Mouse (Mus musculus): ENCODE measurements around the gene Myoz1. TPM values are rescaled to one million over a fixed set of nuclear protein-coding genes. Genes with fewer than 3 reads are reported as not detected.

Myoz1 gene
- polyA plus RNA-seq, 1 experiment from 2014 or later, result 0.86 TPM

GRCm38 (mm10) chr14:20693589-20694101, 37.3 kb upstream of the Myoz1 start:
- H3K36me3 ChIP-seq, result peaks cover 78% of the 10 kb centered on the region
- 95% methylated on average over 10 of the region's 10 CpGs for WGBS
- H3K27ac ChIP-seq, result no peak overlapping the region
- no peak for DNase-seq (ENCODE audit: low spot score)
- H3K4me1 ChIP-seq, result peaks cover 34% of the 10 kb centered on the region
- no peak overlapping the region for H3K4me3 ChIP-seq
- H3K27me3 ChIP-seq (ENCODE audit: low read depth, poor library complexity, severe bottlenecking), result no peaks in the 10 kb centered on the region
- H3K9me3 ChIP-seq (replicated peaks), result no peaks in the 10 kb centered on the region

DNA sequence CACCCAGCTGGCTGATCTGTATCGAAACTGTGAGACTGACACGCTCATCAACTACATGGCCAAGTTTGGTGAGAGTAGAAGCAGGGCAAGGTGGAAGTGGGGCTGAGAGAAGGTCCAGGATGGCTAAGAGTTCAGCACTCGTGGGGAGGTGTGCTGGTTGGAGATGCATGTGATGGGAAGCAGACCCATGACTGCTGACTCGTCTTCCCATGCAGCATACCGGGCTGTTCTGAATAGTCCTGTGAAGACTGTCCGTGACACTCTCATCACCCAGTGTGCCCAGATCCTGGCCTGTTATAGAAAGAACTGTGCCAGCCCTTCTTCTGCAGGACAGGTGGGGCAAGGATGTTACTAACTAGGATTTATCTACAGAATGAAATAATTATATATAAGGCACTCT, 35.4 kb upstream of the Myoz1 start:
- peaks cover 23% of the 10 kb centered on the region for H3K4me1 ChIP-seq
- WGBS, result 88% methylated on average over 6 of the region's 6 CpGs

DNA sequence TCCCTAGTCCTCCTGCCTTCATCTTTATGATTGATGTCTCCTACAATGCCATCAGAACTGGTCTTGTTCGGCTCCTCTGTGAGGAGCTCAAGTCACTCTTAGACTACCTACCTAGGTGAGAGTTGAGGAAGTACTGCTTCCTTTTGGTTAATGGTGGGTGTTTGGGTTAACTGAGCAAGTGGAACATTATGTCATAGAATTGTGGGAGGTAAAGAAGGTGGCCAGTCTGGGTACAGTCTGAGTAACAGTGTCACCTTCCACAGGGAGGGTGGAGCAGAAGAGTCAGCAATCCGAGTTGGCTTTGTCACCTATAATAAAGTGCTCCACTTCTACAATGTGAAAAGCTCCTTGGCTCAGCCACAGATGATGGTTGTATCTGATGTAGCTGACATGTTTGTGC, 32.7 kb upstream of the Myoz1 start:
- Histone ChIP-seq H3K27me3 (ENCODE audit: low read depth, poor library complexity, severe bottlenecking) (no peaks in the 10 kb centered on the region), H3K36me3 (peaks cover 100% of the 10 kb centered on the region), H3K27ac (no peak overlapping the region), H3K4me3 (no peak overlapping the region), H3K9me3 (replicated peaks) (no peaks in the 10 kb centered on the region), H3K4me1 (peaks cover 2% of the 10 kb centered on the region)
- no peak for DNase-seq (ENCODE audit: low spot score)
- 89% methylated on average over 2 of the region's 2 CpGs for WGBS

More for the DNA sequence above, 35.4 kb upstream of the Myoz1 start:
- Histone ChIP-seq H3K36me3 (peaks cover 85% of the 10 kb centered on the region), H3K9me3 (replicated peaks) (no peaks in the 10 kb centered on the region), H3K4me3 (no peak overlapping the region), H3K27ac (no peak overlapping the region), H3K27me3 (ENCODE audit: low read depth, poor library complexity, severe bottlenecking) (no peaks in the 10 kb centered on the region)
- DNase-seq (ENCODE audit: low spot score), result no peak

- peaks cover 100% of the 10 kb centered on the region for H3K36me3 ChIP-seq
- WGBS, result 95% methylated on average over 3 of the region's 3 CpGs
Measured at GRCm38 (mm10) chr14:20686576-20686975, 30.2 kb upstream of the Myoz1 start.

DNA sequence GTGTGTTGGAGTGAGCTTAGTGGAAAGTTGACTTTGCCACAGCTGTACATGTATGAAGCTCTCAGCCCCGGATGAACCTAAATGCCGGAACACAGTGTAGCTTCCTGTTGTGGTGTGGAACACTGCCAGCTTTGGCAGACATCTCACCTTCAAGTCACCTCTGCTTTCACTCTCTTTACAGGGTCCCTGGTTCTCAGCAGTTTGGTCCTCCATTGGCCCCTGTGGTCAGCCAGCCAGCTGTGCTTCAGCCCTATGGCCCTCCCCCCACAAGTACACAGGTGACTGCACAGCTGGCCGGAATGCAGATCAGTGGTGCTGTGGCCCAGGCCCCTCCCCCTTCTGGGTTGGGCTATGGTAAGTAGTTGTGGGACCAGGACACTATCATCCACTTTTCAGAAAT, 26.2 kb upstream of the Myoz1 start:
- 84% methylated on average over 3 of the region's 3 CpGs for WGBS
- Histone ChIP-seq H3K36me3 (peaks cover 100% of the 10 kb centered on the region), H3K4me3 (no peak overlapping the region), H3K9me3 (replicated peaks) (no peaks in the 10 kb centered on the region), H3K27ac (no peak overlapping the region), H3K27me3 (ENCODE audit: low read depth, poor library complexity, severe bottlenecking) (no peaks in the 10 kb centered on the region), H3K4me1 (no peaks in the 10 kb centered on the region)
- DNase-seq (ENCODE audit: low spot score), result no peak

More at GRCm38 (mm10) chr14:20686576-20686975, 30.2 kb upstream of the Myoz1 start:
- DNase-seq (ENCODE audit: low spot score), result no peak
- Histone ChIP-seq H3K4me1 (no peaks in the 10 kb centered on the region), H3K27me3 (ENCODE audit: low read depth, poor library complexity, severe bottlenecking) (no peaks in the 10 kb centered on the region), H3K4me3 (no peak overlapping the region), H3K27ac (no peak overlapping the region), H3K9me3 (replicated peaks) (no peaks in the 10 kb centered on the region)

DNA sequence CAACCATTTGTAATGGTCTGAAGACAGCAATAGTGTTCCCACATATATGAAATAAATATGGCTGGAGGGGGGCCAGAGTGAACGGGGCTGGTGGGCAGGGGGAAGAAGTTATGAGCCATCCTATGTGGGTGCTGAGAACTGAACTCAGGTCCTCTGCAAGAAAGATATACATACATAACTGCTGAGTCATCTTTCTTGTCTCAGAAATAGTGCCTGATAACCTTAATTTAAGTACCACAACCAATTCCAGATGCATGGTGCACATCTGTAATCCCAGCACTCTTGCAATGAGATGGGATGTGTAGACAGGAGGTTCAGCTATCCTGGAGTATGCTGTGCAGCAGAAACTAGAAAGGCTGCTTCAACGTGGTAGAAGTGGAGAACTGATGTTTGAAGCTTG, 25.4 kb upstream of the Myoz1 start:
- H3K36me3 ChIP-seq, result peaks cover 100% of the 10 kb centered on the region
- H3K4me1 ChIP-seq, result no peaks in the 10 kb centered on the region
- DNase-seq (ENCODE audit: low spot score), result no peak
- 90% methylated on average over 2 of the region's 2 CpGs for WGBS
- H3K27ac ChIP-seq, result no peak overlapping the region
- no peaks in the 10 kb centered on the region for H3K27me3 ChIP-seq (ENCODE audit: low read depth, poor library complexity, severe bottlenecking)
- no peaks in the 10 kb centered on the region for H3K9me3 ChIP-seq (replicated peaks)
- no peak overlapping the region for H3K4me3 ChIP-seq

DNA sequence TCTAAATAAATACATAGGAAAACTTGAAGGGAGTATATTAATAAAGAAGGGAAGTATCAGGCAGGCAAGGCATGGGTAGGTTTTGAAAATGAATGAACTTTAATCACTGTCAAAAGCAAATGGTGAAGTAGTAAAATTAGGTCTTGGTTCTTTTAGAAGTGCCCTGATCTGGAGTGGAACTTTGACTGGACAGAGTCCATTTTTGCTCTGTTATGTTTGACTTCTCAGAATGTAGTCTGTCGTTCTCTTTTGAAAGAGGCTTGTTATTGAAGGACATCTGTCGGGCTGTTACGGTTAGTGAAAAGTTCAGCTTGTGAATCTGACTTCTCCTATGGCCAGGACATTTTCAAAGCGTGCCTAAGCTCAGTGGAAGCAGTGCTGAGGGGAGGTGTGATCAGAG, 21.6 kb upstream of the Myoz1 start:
- Histone ChIP-seq H3K9me3 (replicated peaks) (no peaks in the 10 kb centered on the region; the same call in 1 of the 2 replicates), H3K36me3 (peaks cover 75% of the 10 kb centered on the region), H3K4me3 (no peak overlapping the region), H3K27ac (no peak overlapping the region), H3K27me3 (ENCODE audit: low read depth, poor library complexity, severe bottlenecking) (no peaks in the 10 kb centered on the region), H3K4me1 (peaks cover 13% of the 10 kb centered on the region)
- 93% methylated on average over 4 of the region's 4 CpGs for WGBS
- no peak for DNase-seq (ENCODE audit: low spot score)

DNA sequence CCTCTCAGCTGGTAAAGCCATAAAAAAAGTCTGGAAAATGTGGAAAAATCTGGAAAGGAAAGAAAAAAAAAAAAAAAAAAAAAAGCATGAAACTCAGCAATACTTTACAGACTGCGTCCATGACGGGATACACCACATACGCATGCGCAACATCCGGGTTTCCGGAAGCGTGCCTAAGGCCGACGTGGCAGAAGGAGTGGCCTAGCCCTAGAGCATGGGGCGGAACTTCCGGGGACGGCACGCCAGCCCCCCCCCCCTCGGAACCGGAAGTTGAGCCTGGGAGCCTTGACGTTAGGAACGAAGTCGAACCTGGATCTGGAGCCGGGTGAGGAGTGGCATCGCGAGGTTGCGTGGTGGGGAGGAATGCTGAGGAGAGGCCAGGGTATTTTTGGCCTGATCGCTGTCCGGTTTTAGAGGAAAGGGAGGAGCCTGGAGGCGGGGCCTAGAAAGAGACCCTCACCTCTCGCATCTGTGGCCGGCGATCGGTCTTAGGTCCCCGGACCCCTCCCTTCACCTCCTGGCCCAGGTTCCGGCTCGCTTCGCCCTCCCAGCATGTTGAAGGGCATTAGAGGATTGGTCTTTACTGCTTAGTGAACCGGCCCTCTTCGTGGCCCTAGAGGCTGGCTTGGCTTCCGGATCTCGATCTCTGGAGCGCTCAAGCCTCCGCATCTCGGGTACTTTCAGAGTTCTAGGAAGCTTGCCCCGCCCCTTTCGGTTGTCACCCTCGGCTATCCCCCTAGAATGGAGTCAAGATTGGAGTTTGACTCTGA, 17.9 kb upstream of the Myoz1 start, which contains the start of gene Sec24c:
Sec24c (plus strand) TSS at position 245 of the 770 bp plus-strand sequence.
- H3K9me3 ChIP-seq (replicated peaks), result no peaks in the 10 kb centered on the region; the same call in 1 of the 2 replicates
- peaks cover 42% of the 10 kb centered on the region for H3K36me3 ChIP-seq
- H3K27ac ChIP-seq, result peak within 1 kb of the TSS; percentile 88
- peak; percentile 100 for DNase-seq (ENCODE audit: low spot score)
- H3K4me3 ChIP-seq, result peak within 1 kb of the TSS; percentile 85
- under 1% methylated on average over 43 of the region's 43 CpGs for WGBS
- H3K4me1 ChIP-seq, result peaks cover 13% of the 10 kb centered on the region
- peaks cover 4% of the 10 kb centered on the region; the same call in 1 of the 2 replicates for H3K27me3 ChIP-seq (ENCODE audit: low read depth, poor library complexity, severe bottlenecking)

DNA sequence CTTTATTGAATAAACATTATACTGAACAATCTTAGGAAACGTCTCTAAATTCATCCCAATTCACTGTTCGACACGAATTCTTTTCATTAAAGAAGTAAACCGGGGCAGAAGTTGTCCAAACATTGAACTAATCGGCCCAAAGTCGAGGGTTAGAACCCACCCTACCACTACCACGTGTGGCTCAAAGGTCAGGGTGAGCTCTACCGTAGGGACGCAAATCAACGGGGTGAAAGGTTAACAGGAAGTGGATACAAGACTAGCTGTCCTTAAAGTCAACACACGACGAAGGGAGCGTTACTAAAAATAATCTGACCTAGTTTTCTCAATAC, 17.4 kb upstream of the Myoz1 start:
- 15% methylated on average over 13 of the region's 13 CpGs for WGBS
- H3K27ac ChIP-seq, result peak overlapping the region; percentile 88
- peaks cover 13% of the 10 kb centered on the region for H3K4me1 ChIP-seq
- peak overlapping the region; percentile 85 for H3K4me3 ChIP-seq
- peaks cover 36% of the 10 kb centered on the region for H3K36me3 ChIP-seq
- peak; percentile 46 for DNase-seq (ENCODE audit: low spot score)
- no peaks in the 10 kb centered on the region; the same call in 1 of the 2 replicates for H3K9me3 ChIP-seq (replicated peaks)
- peaks cover 4% of the 10 kb centered on the region; the same call in 1 of the 2 replicates for H3K27me3 ChIP-seq (ENCODE audit: low read depth, poor library complexity, severe bottlenecking)

GRCm38 (mm10) chr14:20672990-20673389, 16.6 kb upstream of the Myoz1 start:
- DNase-seq (ENCODE audit: low spot score), result no peak
- WGBS, result 89% methylated on average over 2 of the region's 2 CpGs
- Histone ChIP-seq H3K9me3 (replicated peaks) (no peaks in the 10 kb centered on the region; the same call in 1 of the 2 replicates), H3K4me3 (peak overlapping the region; percentile 85), H3K36me3 (peaks cover 29% of the 10 kb centered on the region), H3K4me1 (peaks cover 13% of the 10 kb centered on the region), H3K27me3 (ENCODE audit: low read depth, poor library complexity, severe bottlenecking) (peaks cover 9% of the 10 kb centered on the region), H3K27ac (no peak overlapping the region)

DNA sequence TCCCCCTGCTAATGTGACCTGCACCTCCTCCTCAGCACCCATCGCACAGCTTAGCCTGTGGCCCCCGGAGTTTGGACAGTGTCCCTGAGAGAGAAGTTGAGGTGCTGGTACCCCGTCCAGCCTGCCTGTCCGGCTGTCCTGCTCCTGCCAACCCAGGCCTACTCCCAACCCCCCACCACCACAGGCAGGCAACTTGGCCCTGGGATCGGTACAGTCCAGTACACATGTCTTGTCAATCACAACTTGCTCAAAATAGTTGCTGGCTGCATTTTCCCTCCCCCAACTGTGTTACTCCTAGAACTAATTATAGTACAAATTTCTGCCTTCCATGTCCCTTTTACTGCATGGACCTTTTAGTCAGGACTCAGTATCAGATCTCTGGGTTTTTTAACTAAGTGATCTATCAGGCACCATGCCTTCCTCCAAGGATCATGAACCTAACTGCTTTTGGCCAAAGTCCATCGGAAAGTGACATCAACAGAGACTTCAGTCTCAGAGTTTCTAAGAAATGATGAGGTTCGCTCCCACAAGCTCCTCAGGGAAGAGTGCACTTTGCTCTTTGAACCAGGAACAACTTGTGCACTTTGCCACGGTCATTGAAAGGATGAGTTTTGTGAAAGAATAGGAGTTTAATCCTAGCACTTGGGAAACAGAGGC, 11.9 kb upstream of the Myoz1 start, which contains the start of gene Synpo2l:
Synpo2l (minus strand) TSS at position 201 of the 657 bp plus-strand sequence.
- H3K4me1 ChIP-seq, result peaks cover 6% of the 10 kb centered on the region; the same call in 1 of the 2 replicates
- no peaks in the 10 kb centered on the region for H3K9me3 ChIP-seq (replicated peaks)
- 87% methylated on average over 8 of the region's 8 CpGs for WGBS
- H3K27me3 ChIP-seq (ENCODE audit: low read depth, poor library complexity, severe bottlenecking), result peaks cover 38% of the 10 kb centered on the region
- no peak within 1 kb of the TSS for H3K4me3 ChIP-seq
- H3K36me3 ChIP-seq, result 0 out of 2 replicates have a peak, but pooled peaks cover 3% of the 10 kb centered on the region
- H3K27ac ChIP-seq, result 0 out of 2 replicates have a peak within 1 kb of the TSS, but pooled peaks have one; percentile 25
- DNase-seq (ENCODE audit: low spot score), result no peak

- no peak for DNase-seq (ENCODE audit: low spot score)
- peaks cover 7% of the 10 kb centered on the region; the same call in 1 of the 2 replicates for H3K4me1 ChIP-seq
- 72% methylated on average over 1 of the region's 1 CpGs for WGBS
- no peak overlapping the region for H3K27ac ChIP-seq
- 0 out of 2 replicates have a peak, but pooled peaks cover 2% of the 10 kb centered on the region for H3K36me3 ChIP-seq
- no peaks in the 10 kb centered on the region for H3K9me3 ChIP-seq (replicated peaks)
- H3K27me3 ChIP-seq (ENCODE audit: low read depth, poor library complexity, severe bottlenecking), result peaks cover 46% of the 10 kb centered on the region
- no peak overlapping the region for H3K4me3 ChIP-seq
Measured at GRCm38 (mm10) chr14:20667469-20667868, 11.1 kb upstream of the Myoz1 start.

- peaks cover 53% of the 10 kb centered on the region for H3K27me3 ChIP-seq (ENCODE audit: low read depth, poor library complexity, severe bottlenecking)
- peak overlapping the region; percentile 3; the same call in 1 of the 2 replicates for H3K27ac ChIP-seq
- H3K9me3 ChIP-seq (replicated peaks), result no peaks in the 10 kb centered on the region
- peaks cover 28% of the 10 kb centered on the region for H3K4me1 ChIP-seq
- no peak for DNase-seq (ENCODE audit: low spot score)
- whole genome bisulfite sequencing, result 74% methylated on average over 3 of the region's 3 CpGs
- peak overlapping the region; percentile 9; the same call in 1 of the 2 replicates for H3K4me3 ChIP-seq
- H3K36me3 ChIP-seq, result no peaks in the 10 kb centered on the region
Measured at GRCm38 (mm10) chr14:20664436-20664835, 8.1 kb upstream of the Myoz1 start.
